Mouse (Mus musculus) mesoderm, embryonic 11.5 days (tissue): ENCODE data around the gene Gm6763.
"Not testable (repeated sequence)": the region's sequence is repeated elsewhere in the genome, so short reads cannot be mapped to it uniquely, and the experiment has no call there.

Experiments
- DNase-seq: peaks from one replicate; pipeline ENCODE4 v3.0.0-alpha.2; 2012; ENCODE audit warnings: low read depth, low spot score

The Gm6763 gene

GRCm38 (mm10) chr10:104151197-104151596, at the start of gene Gm6763:
Gm6763 (plus strand) TSS chr10:104151497.
- DNase-seq = not testable (repeated sequence)

GRCm38 (mm10) chr10:104110044-104110443, 41.3 kb upstream of the Gm6763 start:
- no peak for DNase-seq

GRCm38 (mm10) chr10:104118312-104118711, 33.0 kb upstream of the Gm6763 start:
- no peak for DNase-seq

GRCm38 (mm10) chr10:104142687-104143086, 8.6 kb upstream of the Gm6763 start, which contains the start of gene Gm21293:
Gm21293 (plus strand) TSS chr10:104142987.
- DNase-seq = not testable (repeated sequence)

GRCm38 (mm10) chr10:104159706-104160105, 8.4 kb downstream of the Gm6763 start, which contains the start of gene Gm8764:
Gm8764 (plus strand) TSS chr10:104160006.
- DNase-seq = not testable (repeated sequence)

- DNase-seq = not testable (repeated sequence)
Observed at GRCm38 (mm10) chr10:104168215-104168614, 16.9 kb downstream of the Gm6763 start, which contains the start of gene Gm21304. Gm21304 (plus strand) TSS chr10:104168515.

GRCm38 (mm10) chr10:104176724-104177123, 25.4 kb downstream of the Gm6763 start, which contains the start of gene Gm21312:
Gm21312 (plus strand) TSS chr10:104177024.
- not testable (repeated sequence) for DNase-seq

- not testable (repeated sequence) for DNase-seq
Observed at GRCm38 (mm10) chr10:104185233-104185632, 33.9 kb downstream of the Gm6763 start, which contains the start of gene Gm20765. Gm20765 (plus strand) TSS chr10:104185533.

- not testable (repeated sequence) for DNase-seq
Observed at GRCm38 (mm10) chr10:104193742-104194141, 42.4 kb downstream of the Gm6763 start, which contains the start of gene Gm4340. Gm4340 (plus strand) TSS chr10:104194042.
